Mouse (Mus musculus) brain, embryonic 14.5 days (tissue): Measurements from ENCODE around the gene Mnt.

Experiments
- CTCF ChIP-seq: fragments of 200-500 bp; IDR thresholded peaks from 2 replicates; pipeline ENCODE4 v1.5.1; 2012; ENCODE audit warnings: inconsistent platforms, mild to moderate bottlenecking, moderate library complexity, borderline replicate concordance; ENCODE audit not compliant: insufficient read depth, insufficient read length; ENCODE audit errors: extremely low read depth
- POLR2A ChIP-seq: fragments of 200-500 bp; IDR thresholded peaks from 2 replicates; pipeline ENCODE4 v1.6.1; 2012; ENCODE audit warnings: mild to moderate bottlenecking, inconsistent platforms, borderline replicate concordance; ENCODE audit not compliant: poor library complexity, insufficient read depth, insufficient read length, severe bottlenecking; ENCODE audit errors: extremely low read depth

- TF ChIP-seq POLR2A = no peak
- no peak for TF ChIP-seq CTCF
Measured at GRCm38 (mm10) chr11:74828404-74828931, 2.3 kb upstream of the Mnt start.
